Mouse (Mus musculus) neural tube, embryonic 10.5 days (tissue): ENCODE data around the gene Fat1.
A peak's percentile ranks its signal among the peaks of the same experiment; 100 is the strongest.

ENCODE experiments used
- DNase-seq: peaks from one replicate; pipeline ENCODE4 v3.0.0-alpha.2; 2017; ENCODE audit warnings: low spot score; ENCODE audit errors: extremely low spot score

The Fat1 gene

GRCm38 (mm10) chr8:45002686-45003085 lies 67.4 kb downstream of the Fat1 start:
- DNase-seq, result no peak

- DNase-seq, result no peak
Measured at GRCm38 (mm10) chr8:45004021-45004420, 68.8 kb downstream of the Fat1 start.

GRCm38 (mm10) chr8:45010685-45011084 lies 75.4 kb downstream of the Fat1 start:
- peak; percentile 52 for DNase-seq

- no peak for DNase-seq
Measured at GRCm38 (mm10) chr8:45011774-45012173, 76.5 kb downstream of the Fat1 start.

- no peak for DNase-seq
Measured at GRCm38 (mm10) chr8:45013852-45014251, 78.6 kb downstream of the Fat1 start.

GRCm38 (mm10) chr8:45014498-45015067 lies 79.3 kb downstream of the Fat1 start:
- no peak for DNase-seq

- no peak for DNase-seq
Measured at GRCm38 (mm10) chr8:45015876-45016275, 80.6 kb downstream of the Fat1 start.

- no peak for DNase-seq
Measured at GRCm38 (mm10) chr8:45019241-45019640, 84.0 kb downstream of the Fat1 start.

- DNase-seq, result no peak
Measured at GRCm38 (mm10) chr8:45021171-45021570, 85.9 kb downstream of the Fat1 start.

- no peak for DNase-seq
Measured at GRCm38 (mm10) chr8:45021911-45022665, 86.8 kb downstream of the Fat1 start.

GRCm38 (mm10) chr8:45028081-45028497 lies 92.8 kb downstream of the Fat1 start:
- no peak for DNase-seq

- no peak for DNase-seq
Measured at GRCm38 (mm10) chr8:45038350-45038749, 103.1 kb downstream of the Fat1 start.

- DNase-seq, result no peak
Measured at GRCm38 (mm10) chr8:45044160-45044559, 108.9 kb downstream of the Fat1 start.

GRCm38 (mm10) chr8:45050451-45050850 lies 115.2 kb downstream of the Fat1 start:
- no peak for DNase-seq

- no peak for DNase-seq
Measured at GRCm38 (mm10) chr8:45051236-45051635, 116.0 kb downstream of the Fat1 start.

GRCm38 (mm10) chr8:45052205-45052604 lies 117.0 kb downstream of the Fat1 start:
- no peak for DNase-seq

- DNase-seq, result no peak
Measured at GRCm38 (mm10) chr8:45052618-45053017, 117.4 kb downstream of the Fat1 start.

GRCm38 (mm10) chr8:45055500-45055899 lies 120.3 kb downstream of the Fat1 start:
- no peak for DNase-seq

- DNase-seq, result no peak
Measured at GRCm38 (mm10) chr8:45056810-45057209, 121.6 kb downstream of the Fat1 start.

- DNase-seq, result no peak
Measured at GRCm38 (mm10) chr8:45060083-45060482, 124.8 kb downstream of the Fat1 start.

- no peak for DNase-seq
Measured at GRCm38 (mm10) chr8:45062311-45062710, 127.1 kb downstream of the Fat1 start.

- DNase-seq, result peak; percentile 30
Measured at GRCm38 (mm10) chr8:45062982-45063924, 128.0 kb downstream of the Fat1 start.
